Mouse (Mus musculus) B cell, adult (primary cell): ENCODE data around the gene Lats1. TPM values are rescaled to one million over a fixed set of nuclear protein-coding genes. Genes with fewer than 3 reads are reported as not detected.

ENCODE experiments used
- total RNA-seq: library from RNA; stranded (reverse); gene quantifications from 4 replicates; pipeline ENCODE4 v1.2.4, GENCODE M21; 2023; ENCODE audit not compliant: inconsistent age

Lats1 gene
- total RNA-seq: 39.3 to 43.4 TPM (median 42.1 TPM) in 4 replicates

GRCm38 (mm10) chr10:7680731-7681301 is at the start of gene Lats1, which contains the start of gene Pcmt1:
Gene Lats1 (plus strand): TSS chr10:7681214.
Gene Pcmt1 (minus strand): TSS chr10:7681136.

GRCm38 (mm10) chr10:7667342-7667802 is 13.6 kb upstream of the Lats1 start, which contains the start of gene Nup43:
Gene Nup43 (plus strand): TSS chr10:7667503.

GRCm38 (mm10) chr10:7725751-7726500 is 44.9 kb downstream of the Lats1 start, which contains the start of gene Katna1:
Gene Katna1 (plus strand): TSS chr10:7726000.

Other genes with a start within 250 kb of the Lats1 start
- gene Ulbp1, start 207.6 kb upstream of the Lats1 start, total RNA-seq: 3.8 to 9.2 TPM (median 4.4 TPM) in 4 replicates
- 0.36 to 1.9 TPM (median 0.83 TPM) in 4 replicates for gene Lrp11, start 91.4 kb upstream of the Lats1 start, total RNA-seq
- gene Nup43, start 13.7 kb upstream of the Lats1 start, total RNA-seq: 8.3 to 12.9 TPM (median 10.4 TPM) in 4 replicates
- 56.6 to 64.8 TPM (median 60.7 TPM) in 4 replicates for gene Pcmt1, start 78 bp upstream of the Lats1 start, total RNA-seq
- gene Katna1, start 44.8 kb downstream of the Lats1 start, total RNA-seq: 38.2 to 46.8 TPM (median 41.2 TPM) in 4 replicates
- 37.5 to 47.9 TPM (median 43.9 TPM) in 4 replicates for gene Ginm1, start 111.6 kb downstream of the Lats1 start, total RNA-seq
- 63.1 to 78.2 TPM (median 75.9 TPM) in 4 replicates for gene Ppil4, start 111.7 kb downstream of the Lats1 start, total RNA-seq
- 43.6 to 48.3 TPM (median 45.4 TPM) in 4 replicates for gene Zc3h12d, start 151.3 kb downstream of the Lats1 start, total RNA-seq